Mouse (Mus musculus) adrenal gland, postnatal 14 days (tissue): ENCODE data around the gene Clic4. TPM values are rescaled to one million over a fixed set of nuclear protein-coding genes. Genes with fewer than 3 reads are reported as not detected.

Experiments used
- DNase-seq: peaks from one replicate; pipeline ENCODE4 v3.0.0; 2021; ENCODE audit warnings: mixed read lengths
- total RNA-seq: library from RNA; stranded (reverse); gene quantifications from 2 replicates; pipeline ENCODE4 v1.2.3, GENCODE M21; 2021

Clic4 gene
- total RNA-seq, 1 experiment from 2014 or later: 116 TPM

- no peak for DNase-seq
Observed at GRCm38 (mm10) chr4:135231543-135231942, 41.1 kb downstream of the Clic4 start.

GRCm38 (mm10) chr4:135231136-135231535, 41.5 kb downstream of the Clic4 start:
- no peak for DNase-seq

GRCm38 (mm10) chr4:135230661-135231060, 42.0 kb downstream of the Clic4 start:
- DNase-seq: no peak

GRCm38 (mm10) chr4:135229871-135230270, 42.7 kb downstream of the Clic4 start:
- no peak for DNase-seq

- no peak for DNase-seq
Observed at GRCm38 (mm10) chr4:135228136-135228535, 44.5 kb downstream of the Clic4 start.

GRCm38 (mm10) chr4:135226008-135226667, 46.5 kb downstream of the Clic4 start:
- no peak for DNase-seq

GRCm38 (mm10) chr4:135223808-135224207, 48.8 kb downstream of the Clic4 start:
- no peak for DNase-seq

- no peak for DNase-seq
Observed at GRCm38 (mm10) chr4:135221632-135222407, 50.8 kb downstream of the Clic4 start.

GRCm38 (mm10) chr4:135220641-135221040, 52.0 kb downstream of the Clic4 start:
- DNase-seq: no peak

- DNase-seq: peak; percentile 89
Observed at GRCm38 (mm10) chr4:135219652-135220051, 53.0 kb downstream of the Clic4 start.

- no peak for DNase-seq
Observed at GRCm38 (mm10) chr4:135209846-135210245, 62.8 kb downstream of the Clic4 start.

- peak; percentile 93 for DNase-seq
Observed at GRCm38 (mm10) chr4:135205711-135206600, 66.7 kb downstream of the Clic4 start.

GRCm38 (mm10) chr4:135205254-135205653, 67.4 kb downstream of the Clic4 start:
- DNase-seq: no peak

- DNase-seq: no peak
Observed at GRCm38 (mm10) chr4:135204666-135205065, 67.9 kb downstream of the Clic4 start.

- peak; percentile 69 for DNase-seq
Observed at GRCm38 (mm10) chr4:135203806-135204560, 68.6 kb downstream of the Clic4 start.

GRCm38 (mm10) chr4:135203279-135203678, 69.3 kb downstream of the Clic4 start:
- DNase-seq: peak; percentile 67

GRCm38 (mm10) chr4:135201771-135202170, 70.8 kb downstream of the Clic4 start:
- no peak for DNase-seq

- DNase-seq: no peak
Observed at GRCm38 (mm10) chr4:135197857-135198256, 74.8 kb downstream of the Clic4 start.

GRCm38 (mm10) chr4:135192841-135193240, 79.8 kb downstream of the Clic4 start:
- no peak for DNase-seq

GRCm38 (mm10) chr4:135191604-135192003, 81.0 kb downstream of the Clic4 start:
- DNase-seq: no peak

GRCm38 (mm10) chr4:135191185-135191584, 81.4 kb downstream of the Clic4 start:
- DNase-seq: no peak

- no peak for DNase-seq
Observed at GRCm38 (mm10) chr4:135190364-135190763, 82.2 kb downstream of the Clic4 start.
